Mouse (Mus musculus) left cerebral cortex, postnatal 36 days (tissue): ENCODE data around the gene Stox2. TPM values are rescaled to one million over a fixed set of nuclear protein-coding genes. Genes with fewer than 3 reads are reported as not detected.

Experiments used
- DNase-seq, 2 experiments: peaks; one replicate each; pipeline ENCODE4 v3.0.0; 2021 to 2022; ENCODE audit warnings: low spot score in 2 of 2, mixed read lengths in 1 of 2
- intact Hi-C: fragments of 180-260 bp; cut with DNase I; formaldehyde crosslinking; loops from one replicate; pipeline ENCODE4 v1.15.1; 2025
- total RNA-seq, 2 experiments: library from RNA; stranded (reverse); gene quantifications; 2 replicates each; pipeline ENCODE4 v1.2.3; 2021

Stox2 gene
- total RNA-seq, 2 experiments from 2014 or later = 73.3 to 87.6 TPM

- intact Hi-C loops = no loop called here
- no peak for DNase-seq
These were observed 177.2 kb downstream of the Stox2 start for GRCm38 (mm10) chr8:47268931-47269330.

GRCm38 (mm10) chr8:47268062-47268822, 177.9 kb downstream of the Stox2 start:
- peak; percentile 78 to 86 for DNase-seq
- intact Hi-C loops = no loop called here

GRCm38 (mm10) chr8:47263070-47263843, 182.9 kb downstream of the Stox2 start:
- intact Hi-C loops = no loop called here
- no peak for DNase-seq

GRCm38 (mm10) chr8:47260751-47261474, 185.2 kb downstream of the Stox2 start:
- intact Hi-C loops = no loop called here
- DNase-seq = peak; percentile 42 to 56

GRCm38 (mm10) chr8:47250832-47251231, 195.3 kb downstream of the Stox2 start:
- no peak for DNase-seq
- intact Hi-C loops = no loop called here

- intact Hi-C loops = loop anchor here (2.0 kb wide), 1 partner anchor 42 kb away; no protein-coding TSS in a partner anchor
- no peak for DNase-seq
These were observed 201.0 kb downstream of the Stox2 start for GRCm38 (mm10) chr8:47245116-47245515.

- peak; percentile 31 to 56 for DNase-seq
- intact Hi-C loops = loop anchor here (2.0 kb wide), 1 partner anchor 43 kb away; no protein-coding TSS in a partner anchor
These were observed 202.0 kb downstream of the Stox2 start for GRCm38 (mm10) chr8:47244202-47244601.

- DNase-seq = no peak
- intact Hi-C loops = loop anchor here (2.0 kb wide), 1 partner anchor 43 kb away; no protein-coding TSS in a partner anchor
These were observed 202.5 kb downstream of the Stox2 start for GRCm38 (mm10) chr8:47243631-47244030.

- no peak for DNase-seq
- intact Hi-C loops = no loop called here
These were observed 203.0 kb downstream of the Stox2 start for GRCm38 (mm10) chr8:47243016-47243630.

GRCm38 (mm10) chr8:47242207-47243004, 203.8 kb downstream of the Stox2 start:
- intact Hi-C loops = no loop called here
- DNase-seq = peak; percentile 65 to 73

GRCm38 (mm10) chr8:47241421-47242078, 204.6 kb downstream of the Stox2 start:
- intact Hi-C loops = no loop called here

GRCm38 (mm10) chr8:47240871-47241270, 205.3 kb downstream of the Stox2 start:
- DNase-seq = no peak
- intact Hi-C loops = no loop called here

More at GRCm38 (mm10) chr8:47241421-47242078, 204.6 kb downstream of the Stox2 start:
- DNase-seq = no peak

GRCm38 (mm10) chr8:47240266-47240665, 205.9 kb downstream of the Stox2 start:
- DNase-seq = no peak
- intact Hi-C loops = no loop called here

GRCm38 (mm10) chr8:47232081-47232480, 214.1 kb downstream of the Stox2 start:
- intact Hi-C loops = no loop called here

GRCm38 (mm10) chr8:47230057-47230456, 216.1 kb downstream of the Stox2 start:
- no peak for DNase-seq
- intact Hi-C loops = no loop called here

More at GRCm38 (mm10) chr8:47232081-47232480, 214.1 kb downstream of the Stox2 start:
- DNase-seq = no peak

GRCm38 (mm10) chr8:47221851-47222250, 224.3 kb downstream of the Stox2 start:
- DNase-seq = no peak
- intact Hi-C loops = no loop called here

GRCm38 (mm10) chr8:47221191-47221590, 225.0 kb downstream of the Stox2 start:
- intact Hi-C loops = no loop called here
- DNase-seq = no peak

GRCm38 (mm10) chr8:47220390-47220789, 225.8 kb downstream of the Stox2 start:
- intact Hi-C loops = no loop called here
- DNase-seq = no peak
